Mouse (Mus musculus): ENCODE measurements around the gene Idua. TPM values are rescaled to one million over a fixed set of nuclear protein-coding genes. Genes with fewer than 3 reads are reported as not detected.
A peak's percentile ranks its signal among the peaks of the same experiment; 100 is the strongest.
"Not testable (repeated sequence)": the region's sequence is repeated elsewhere in the genome, so short reads cannot be mapped to it uniquely, and the experiment has no call there.

Gene Idua
- polyA plus RNA-seq (2012), result 0.06 and 0.07 TPM in 2 replicates

GRCm38 (mm10) chr5:108659698-108660631 lies at the start of gene Idua:
TSS of gene Idua (plus strand) at chr5:108660331.
- TF ChIP-seq TAL1 (IDR thresholded peaks at IDR 0.05; ENCODE audit: low read length) (no peak), GATA1 (IDR thresholded peaks at IDR 0.05; ENCODE audit: low read length) (no peak)
- Histone ChIP-seq H3K4me1 (ENCODE audit: control insufficient read depth) (peaks cover 36% of the 10 kb centered on the region), H3K4me3 (replicated peaks) (peak within 1 kb of the TSS; percentile 84)

GRCm38 (mm10) chr5:108610426-108610825 lies 49.7 kb upstream of the Idua start:
- H3K9me3 ChIP-seq (ENCODE audit: control insufficient read depth, low read length), result no peaks in the 10 kb centered on the region
- no peaks in the 10 kb centered on the region for H3K4me1 ChIP-seq (ENCODE audit: control insufficient read depth)
- peaks cover 97% of the 10 kb centered on the region for H3K36me3 ChIP-seq (ENCODE audit: control insufficient read depth)
- no peak for TF ChIP-seq GATA1 (IDR thresholded peaks at IDR 0.05; ENCODE audit: low read length)
- no peak for TF ChIP-seq TAL1 (IDR thresholded peaks at IDR 0.05; ENCODE audit: low read length)
- no peak overlapping the region for H3K4me3 ChIP-seq (replicated peaks)
- no peaks in the 10 kb centered on the region for H3K27me3 ChIP-seq (ENCODE audit: control insufficient read depth)

More at GRCm38 (mm10) chr5:108659698-108660631, at the start of gene Idua:
- H3K36me3 ChIP-seq (ENCODE audit: control insufficient read depth), result peaks cover 32% of the 10 kb centered on the region
- no peaks in the 10 kb centered on the region for H3K9me3 ChIP-seq (ENCODE audit: control insufficient read depth, low read length)
- H3K27me3 ChIP-seq (ENCODE audit: control insufficient read depth), result no peaks in the 10 kb centered on the region

DNA sequence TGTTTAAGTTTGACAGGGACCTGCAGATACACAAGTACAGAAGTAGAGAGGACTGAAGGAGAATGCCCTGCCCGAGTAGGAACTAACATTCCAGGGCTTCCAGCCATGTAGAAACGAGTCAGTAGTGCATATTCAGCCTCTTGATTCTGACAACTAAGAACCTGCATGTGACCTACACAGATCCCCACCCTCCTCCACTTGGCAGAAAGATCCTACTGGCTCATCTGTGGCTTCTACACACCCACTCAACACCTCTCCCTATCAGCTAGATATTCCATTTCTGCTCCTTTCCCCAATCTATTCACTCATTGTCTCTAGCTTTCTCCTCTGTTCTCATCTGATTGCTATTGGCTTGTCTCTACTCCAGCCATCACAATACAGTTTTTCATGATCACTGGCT lies 38.3 kb upstream of the Idua start:
- Histone ChIP-seq H3K9me3 (ENCODE audit: control insufficient read depth, low read length) (no peaks in the 10 kb centered on the region), H3K4me1 (ENCODE audit: control insufficient read depth) (peaks cover 12% of the 10 kb centered on the region), H3K27me3 (ENCODE audit: control insufficient read depth) (no peaks in the 10 kb centered on the region), H3K36me3 (ENCODE audit: control insufficient read depth) (peaks cover 76% of the 10 kb centered on the region), H3K4me3 (replicated peaks) (no peak overlapping the region)
- TF ChIP-seq TAL1 (IDR thresholded peaks at IDR 0.05; ENCODE audit: low read length) (no peak), GATA1 (IDR thresholded peaks at IDR 0.05; ENCODE audit: low read length) (no peak)

- Histone ChIP-seq H3K4me3 (replicated peaks) (no peak overlapping the region), H3K9me3 (ENCODE audit: control insufficient read depth, low read length) (no peaks in the 10 kb centered on the region), H3K4me1 (ENCODE audit: control insufficient read depth) (peaks cover 50% of the 10 kb centered on the region), H3K27me3 (ENCODE audit: control insufficient read depth) (no peaks in the 10 kb centered on the region), H3K36me3 (ENCODE audit: control insufficient read depth) (peaks cover 49% of the 10 kb centered on the region)
- TF ChIP-seq TAL1 (IDR thresholded peaks at IDR 0.05; ENCODE audit: low read length) (no peak), GATA1 (IDR thresholded peaks at IDR 0.05; ENCODE audit: low read length) (no peak)
Measured at GRCm38 (mm10) chr5:108626050-108626660, 34.0 kb upstream of the Idua start.

DNA sequence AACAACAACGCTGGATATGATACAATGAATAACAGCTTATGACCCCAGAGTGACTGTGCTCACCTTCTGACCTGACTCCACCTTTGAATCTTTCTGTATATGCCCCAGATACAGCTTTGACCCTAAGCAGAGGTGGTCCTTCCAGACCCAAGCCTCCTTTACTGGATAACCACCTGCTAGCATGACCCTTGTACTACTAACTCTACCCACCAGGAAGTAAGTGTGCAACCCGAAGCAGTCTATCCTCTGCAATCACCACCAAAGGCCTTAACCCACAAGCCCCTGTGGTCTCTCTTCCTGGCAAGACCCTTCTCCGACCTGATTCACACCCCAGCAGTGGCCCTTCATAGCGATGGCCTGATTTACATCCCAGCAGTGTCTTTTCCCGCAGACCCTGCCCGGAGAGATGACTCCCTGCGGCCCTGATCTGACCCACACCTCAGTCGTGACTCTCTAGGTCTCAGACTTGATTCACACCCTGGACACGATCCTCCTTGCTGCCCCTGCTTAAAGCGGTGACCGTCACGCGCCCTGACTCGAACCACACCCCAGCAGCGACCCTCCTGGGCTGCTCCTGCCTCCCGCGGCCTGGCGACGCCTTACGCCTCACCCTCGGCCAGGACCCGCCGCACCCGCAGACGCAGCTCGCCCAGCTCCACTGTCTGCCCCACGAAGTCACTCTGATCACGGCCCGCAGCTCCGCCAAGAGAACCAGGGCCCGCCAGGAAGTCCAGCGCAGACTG lies 31.1 kb upstream of the Idua start:
- Histone ChIP-seq H3K4me3 (replicated peaks) (peak overlapping the region; percentile 100), H3K27me3 (ENCODE audit: control insufficient read depth) (no peaks in the 10 kb centered on the region), H3K4me1 (ENCODE audit: control insufficient read depth) (peaks cover 50% of the 10 kb centered on the region), H3K9me3 (ENCODE audit: control insufficient read depth, low read length) (no peaks in the 10 kb centered on the region), H3K36me3 (ENCODE audit: control insufficient read depth) (peaks cover 20% of the 10 kb centered on the region)
- no peak for TF ChIP-seq TAL1 (IDR thresholded peaks at IDR 0.05; ENCODE audit: low read length)
- TF ChIP-seq GATA1 (IDR thresholded peaks at IDR 0.05; ENCODE audit: low read length), result no peak

GRCm38 (mm10) chr5:108629634-108630483 lies 30.3 kb upstream of the Idua start, which contains the start of the genes Gak and Tmem175:
TSS of gene Gak (minus strand) at chr5:108629755.
TSS of gene Tmem175 (plus strand) at chr5:108629770.
- H3K4me3 ChIP-seq (replicated peaks), result peak within 1 kb of the TSS; percentile 100
- H3K36me3 ChIP-seq (ENCODE audit: control insufficient read depth), result peaks cover 12% of the 10 kb centered on the region
- no peak for TF ChIP-seq GATA1 (IDR thresholded peaks at IDR 0.05; ENCODE audit: low read length)
- no peak for TF ChIP-seq TAL1 (IDR thresholded peaks at IDR 0.05; ENCODE audit: low read length)
- no peaks in the 10 kb centered on the region for H3K9me3 ChIP-seq (ENCODE audit: control insufficient read depth, low read length)
- H3K4me1 ChIP-seq (ENCODE audit: control insufficient read depth), result peaks cover 50% of the 10 kb centered on the region
- H3K27me3 ChIP-seq (ENCODE audit: control insufficient read depth), result no peaks in the 10 kb centered on the region

DNA sequence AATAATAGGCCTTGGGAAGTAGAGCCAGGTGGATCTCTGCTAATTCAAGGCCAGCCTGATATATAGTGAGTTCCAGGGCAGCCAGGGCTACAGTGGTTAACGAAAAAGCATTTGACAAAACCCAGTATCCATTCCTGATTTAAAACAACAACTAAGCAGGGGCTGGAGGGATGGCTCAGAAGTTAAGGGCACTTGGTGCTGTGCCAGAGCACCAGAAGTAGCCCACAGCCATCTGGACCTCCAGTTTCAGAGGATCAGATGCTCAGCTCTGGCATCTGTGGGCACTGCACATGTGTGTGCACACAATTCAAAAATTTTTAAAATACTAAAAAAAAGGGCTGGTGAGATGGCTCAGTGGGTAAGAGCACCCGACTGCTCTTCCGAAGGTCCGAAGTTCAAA lies 26.5 kb upstream of the Idua start:
- Histone ChIP-seq H3K4me1 (ENCODE audit: control insufficient read depth) (peaks cover 21% of the 10 kb centered on the region), H3K9me3 (ENCODE audit: control insufficient read depth, low read length) (no peaks in the 10 kb centered on the region), H3K4me3 (replicated peaks) (no peak overlapping the region), H3K27me3 (ENCODE audit: control insufficient read depth) (no peaks in the 10 kb centered on the region), H3K36me3 (ENCODE audit: control insufficient read depth) (peaks cover 9% of the 10 kb centered on the region)
- TF ChIP-seq GATA1 (IDR thresholded peaks at IDR 0.05; ENCODE audit: low read length), result no peak
- TF ChIP-seq TAL1 (IDR thresholded peaks at IDR 0.05; ENCODE audit: low read length), result no peak

DNA sequence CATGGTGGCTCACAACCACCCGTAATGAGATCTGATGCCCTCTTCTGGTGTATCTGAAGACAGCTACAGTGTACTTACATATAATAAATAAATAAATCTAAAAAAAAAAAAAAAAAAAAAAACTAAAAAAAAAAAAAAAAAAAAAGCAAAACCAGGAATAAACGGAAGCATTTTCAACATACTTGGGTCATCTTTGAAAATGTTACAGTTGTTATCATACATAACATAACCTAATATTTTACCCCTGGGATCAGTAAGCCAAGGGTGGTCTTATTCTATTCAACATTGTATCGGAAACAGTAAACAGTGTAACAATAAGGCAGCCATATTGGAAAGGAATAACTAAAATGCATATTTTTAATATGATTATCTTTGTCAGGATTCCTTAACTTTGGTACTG lies 26.0 kb upstream of the Idua start:
- not testable (repeated sequence) for H3K27me3 ChIP-seq (ENCODE audit: control insufficient read depth); H3K9me3 ChIP-seq (ENCODE audit: control insufficient read depth, low read length); H3K4me3 ChIP-seq (replicated peaks); H3K36me3 ChIP-seq (ENCODE audit: control insufficient read depth)
- H3K4me1 ChIP-seq (ENCODE audit: control insufficient read depth), result peaks cover 17% of the 10 kb centered on the region
